Mouse (Mus musculus): ENCODE data around the gene Cdyl2.
A peak's percentile ranks its signal among the peaks of the same experiment; 100 is the strongest.

Cdyl2 gene

GRCm38 (mm10) chr8:116732684-116733647, at the start of gene Cdyl2:
Gene Cdyl2 (minus strand): TSS chr8:116732991.
- peak; percentile 77 for ATAC-seq (ENCODE audit: insufficient number of reproducible peaks, low FRiP score, low TSS enrichment)

- no peak for ATAC-seq (ENCODE audit: insufficient number of reproducible peaks, low FRiP score, low TSS enrichment)
Observed at GRCm38 (mm10) chr8:116780594-116780993, 47.8 kb upstream of the Cdyl2 start.

- no peak for ATAC-seq (ENCODE audit: insufficient number of reproducible peaks, low FRiP score, low TSS enrichment)
Observed at GRCm38 (mm10) chr8:116774220-116774619, 41.4 kb upstream of the Cdyl2 start.

- ATAC-seq (ENCODE audit: insufficient number of reproducible peaks, low FRiP score, low TSS enrichment), result no peak
Observed at GRCm38 (mm10) chr8:116772727-116773126, 39.9 kb upstream of the Cdyl2 start.

- ATAC-seq (ENCODE audit: insufficient number of reproducible peaks, low FRiP score, low TSS enrichment), result no peak
Observed at GRCm38 (mm10) chr8:116771797-116772343, 39.1 kb upstream of the Cdyl2 start.

GRCm38 (mm10) chr8:116770756-116771155, 38.0 kb upstream of the Cdyl2 start:
- no peak for ATAC-seq (ENCODE audit: insufficient number of reproducible peaks, low FRiP score, low TSS enrichment)

- no peak for ATAC-seq (ENCODE audit: insufficient number of reproducible peaks, low FRiP score, low TSS enrichment)
Observed at GRCm38 (mm10) chr8:116756174-116756573, 23.4 kb upstream of the Cdyl2 start.

GRCm38 (mm10) chr8:116755557-116755956, 22.8 kb upstream of the Cdyl2 start:
- ATAC-seq (ENCODE audit: insufficient number of reproducible peaks, low FRiP score, low TSS enrichment), result no peak

- no peak for ATAC-seq (ENCODE audit: insufficient number of reproducible peaks, low FRiP score, low TSS enrichment)
Observed at GRCm38 (mm10) chr8:116740726-116741125, 7.9 kb upstream of the Cdyl2 start.

GRCm38 (mm10) chr8:116735306-116735705, 2.5 kb upstream of the Cdyl2 start:
- ATAC-seq (ENCODE audit: insufficient number of reproducible peaks, low FRiP score, low TSS enrichment), result no peak

GRCm38 (mm10) chr8:116734176-116734575, 1.4 kb upstream of the Cdyl2 start:
- ATAC-seq (ENCODE audit: insufficient number of reproducible peaks, low FRiP score, low TSS enrichment), result no peak

- ATAC-seq (ENCODE audit: insufficient number of reproducible peaks, low FRiP score, low TSS enrichment), result no peak
Observed at GRCm38 (mm10) chr8:116733648-116734014, 840 bp upstream of the Cdyl2 start.

- 0 out of 2 replicates have a peak, but pooled peaks have one; percentile 18 for ATAC-seq (ENCODE audit: insufficient number of reproducible peaks, low FRiP score, low TSS enrichment)
Observed at GRCm38 (mm10) chr8:116731976-116732683, 661 bp downstream of the Cdyl2 start.

- no peak for ATAC-seq (ENCODE audit: insufficient number of reproducible peaks, low FRiP score, low TSS enrichment)
Observed at GRCm38 (mm10) chr8:116721451-116721850, 11.3 kb downstream of the Cdyl2 start.

- ATAC-seq (ENCODE audit: insufficient number of reproducible peaks, low FRiP score, low TSS enrichment), result no peak
Observed at GRCm38 (mm10) chr8:116707496-116707895, 25.3 kb downstream of the Cdyl2 start.

- ATAC-seq (ENCODE audit: insufficient number of reproducible peaks, low FRiP score, low TSS enrichment), result no peak
Observed at GRCm38 (mm10) chr8:116702501-116702900, 30.3 kb downstream of the Cdyl2 start.

GRCm38 (mm10) chr8:116692931-116693330, 39.9 kb downstream of the Cdyl2 start:
- ATAC-seq (ENCODE audit: insufficient number of reproducible peaks, low FRiP score, low TSS enrichment), result no peak

- ATAC-seq (ENCODE audit: insufficient number of reproducible peaks, low FRiP score, low TSS enrichment), result no peak
Observed at GRCm38 (mm10) chr8:116689741-116690140, 43.0 kb downstream of the Cdyl2 start.

- ATAC-seq (ENCODE audit: insufficient number of reproducible peaks, low FRiP score, low TSS enrichment), result no peak
Observed at GRCm38 (mm10) chr8:116676174-116676573, 56.6 kb downstream of the Cdyl2 start.

GRCm38 (mm10) chr8:116673966-116674805, 58.6 kb downstream of the Cdyl2 start:
- ATAC-seq (ENCODE audit: insufficient number of reproducible peaks, low FRiP score, low TSS enrichment), result peak; percentile 49; the same call in 1 of the 2 replicates
